Mouse (Mus musculus): ENCODE measurements around the gene Slc9a5.
A peak's percentile ranks its signal among the peaks of the same experiment; 100 is the strongest.

The Slc9a5 gene

GRCm38 (mm10) chr8:105348450-105349095, at the start of gene Slc9a5:
TSS of gene Slc9a5 (plus strand) at chr8:105348843.
- no peak for DNase-seq

GRCm38 (mm10) chr8:105299962-105300361, 48.7 kb upstream of the Slc9a5 start:
- DNase-seq = no peak

- no peak for DNase-seq
Measured at GRCm38 (mm10) chr8:105303396-105303795, 45.2 kb upstream of the Slc9a5 start.

DNA sequence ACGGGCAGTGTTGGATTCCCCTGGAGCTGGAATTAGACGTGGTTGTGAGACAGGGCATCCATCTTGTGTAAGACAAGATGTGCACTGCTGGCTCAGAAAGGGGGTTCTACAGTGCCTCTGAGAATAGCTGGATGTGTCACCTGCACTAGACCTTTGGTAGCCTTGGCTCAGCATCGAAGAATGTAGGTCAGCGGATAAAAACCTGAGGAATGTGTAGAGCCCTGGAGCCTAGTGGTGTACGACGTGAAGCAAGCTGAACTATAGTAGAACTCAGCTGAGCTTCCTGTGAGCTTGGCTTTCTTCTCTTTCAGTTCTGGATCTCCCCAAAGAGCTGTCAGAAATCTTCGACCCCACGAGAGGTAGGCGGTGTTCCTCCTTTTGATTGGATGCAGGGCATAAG, 44.8 kb upstream of the Slc9a5 start:
- DNase-seq = no peak

GRCm38 (mm10) chr8:105304325-105305210, 44.1 kb upstream of the Slc9a5 start:
- DNase-seq = no peak

GRCm38 (mm10) chr8:105305211-105306145, 43.2 kb upstream of the Slc9a5 start, which contains the start of gene Elmo3:
TSS of gene Elmo3 (plus strand) at chr8:105305601.
- DNase-seq = no peak

DNA sequence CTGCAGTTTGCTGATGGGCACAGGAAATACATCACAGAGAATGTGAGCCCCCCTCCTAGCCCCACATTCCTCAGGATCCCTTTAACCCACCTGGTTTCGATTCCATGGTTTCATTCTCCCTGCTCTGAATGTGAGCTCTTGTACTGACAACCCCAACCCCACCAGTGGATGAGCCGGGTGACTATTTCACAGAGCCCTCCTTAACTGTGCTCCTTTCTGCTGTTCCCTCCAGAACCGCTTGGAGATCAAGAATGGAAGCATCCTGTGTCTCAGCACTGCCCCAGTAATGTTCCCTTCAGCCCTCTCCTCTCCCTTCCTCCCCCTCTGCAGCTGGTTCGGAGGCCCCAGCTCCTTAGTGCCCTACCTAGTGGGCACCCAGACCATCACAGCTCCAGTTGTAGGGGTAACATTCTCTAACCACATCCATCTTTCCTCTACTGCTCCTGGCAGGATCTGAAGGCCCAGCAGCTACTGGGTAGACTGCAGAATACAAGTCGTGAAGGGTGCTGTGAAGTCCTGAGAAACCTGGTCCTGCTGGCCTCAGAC, 42.4 kb upstream of the Slc9a5 start:
- DNase-seq = no peak

DNA sequence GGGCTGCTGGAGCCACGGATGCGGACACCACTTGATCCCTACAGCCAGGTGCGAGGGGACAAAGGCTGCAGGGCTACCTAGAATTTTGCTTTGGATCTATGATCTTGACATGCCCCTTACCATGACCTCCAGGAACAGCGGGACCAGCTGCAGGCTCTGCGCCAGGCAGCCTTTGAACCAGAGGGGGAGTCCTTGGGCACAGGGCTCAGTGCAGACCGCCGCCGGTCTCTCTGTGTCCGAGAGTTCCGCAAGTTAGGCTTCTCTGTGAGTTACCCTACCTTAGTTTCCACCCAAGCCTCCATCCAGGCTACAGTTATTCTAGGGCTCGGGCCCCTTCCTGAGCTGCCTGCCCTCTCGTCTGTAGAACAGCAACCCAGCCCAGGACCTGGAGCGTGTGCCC, 41.0 kb upstream of the Slc9a5 start:
- no peak for DNase-seq

- DNase-seq = no peak
Measured at GRCm38 (mm10) chr8:105308428-105308827, 40.2 kb upstream of the Slc9a5 start.

DNA sequence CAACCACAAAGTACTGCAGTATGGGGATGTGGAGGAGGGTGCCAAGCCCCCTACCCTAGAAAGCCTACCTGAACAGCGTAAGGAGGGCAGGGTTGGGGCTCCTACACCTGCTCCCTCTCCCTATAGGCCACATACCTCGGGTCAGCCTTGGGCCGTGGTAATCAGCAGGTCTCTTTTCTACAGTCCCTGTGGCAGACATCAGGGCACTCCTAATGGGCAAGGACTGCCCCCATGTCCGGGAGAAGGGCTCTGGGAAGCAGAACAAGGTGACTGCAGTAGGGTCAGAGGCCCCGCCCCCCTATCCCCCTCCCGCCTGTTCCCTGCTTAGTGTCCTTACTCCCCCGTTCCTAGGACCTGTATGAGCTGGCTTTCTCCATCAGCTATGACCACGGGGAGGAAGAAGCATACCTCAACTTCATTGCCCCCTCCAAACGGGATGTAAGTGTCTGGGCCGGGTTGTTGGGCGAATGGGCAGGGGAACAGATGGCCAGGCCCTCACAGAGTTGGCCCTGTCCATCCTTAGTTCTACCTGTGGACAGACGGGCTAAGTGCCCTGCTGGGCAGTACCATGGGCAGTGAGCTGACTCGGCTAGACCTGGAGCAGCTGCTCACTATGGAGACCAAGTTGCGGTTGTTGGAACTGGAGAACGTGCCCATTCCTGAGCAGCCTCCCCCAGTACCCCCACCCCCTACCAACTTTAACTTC, 39.3 kb upstream of the Slc9a5 start:
- DNase-seq = no peak

DNA sequence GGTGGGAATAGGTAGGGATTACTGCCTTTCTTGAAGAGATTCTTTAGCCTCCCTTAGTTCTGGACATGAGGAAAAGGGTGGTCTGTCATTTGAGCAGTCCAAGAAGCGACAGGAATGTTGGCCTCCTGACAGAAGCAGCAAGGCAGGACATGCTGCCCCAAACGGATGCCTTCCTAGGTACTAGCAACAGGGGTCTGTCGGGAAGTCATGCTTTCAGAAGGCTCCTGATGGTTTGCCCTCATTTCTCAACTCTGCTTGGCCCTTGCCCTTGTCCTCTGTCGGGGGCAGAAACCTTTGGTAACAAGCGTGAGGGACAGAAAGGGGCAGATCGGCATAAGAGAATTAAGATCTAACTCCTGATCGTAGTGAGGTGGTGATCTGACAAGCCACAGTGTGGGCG, 38.5 kb upstream of the Slc9a5 start:
- no peak for DNase-seq

DNA sequence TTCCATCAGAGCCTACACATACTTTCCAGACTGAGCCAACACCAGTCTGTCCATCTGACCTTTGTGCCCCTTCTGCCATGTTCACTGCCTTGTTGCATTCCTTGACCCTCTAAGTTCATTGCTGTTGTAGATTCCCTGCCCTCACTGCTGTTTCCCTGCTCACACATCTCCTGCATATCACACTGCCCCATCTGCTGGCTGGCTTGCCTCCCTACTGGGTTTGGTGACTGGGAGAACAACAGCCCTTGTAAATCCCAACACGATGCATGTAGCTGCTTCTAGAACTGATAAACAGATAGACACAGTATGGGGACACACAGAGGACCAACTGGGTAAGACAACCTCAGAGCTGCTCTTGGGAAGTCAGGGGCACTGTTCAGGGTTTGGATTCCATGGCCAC, 36.9 kb upstream of the Slc9a5 start:
- no peak for DNase-seq

GRCm38 (mm10) chr8:105312891-105313481, 35.7 kb upstream of the Slc9a5 start:
- no peak for DNase-seq

DNA sequence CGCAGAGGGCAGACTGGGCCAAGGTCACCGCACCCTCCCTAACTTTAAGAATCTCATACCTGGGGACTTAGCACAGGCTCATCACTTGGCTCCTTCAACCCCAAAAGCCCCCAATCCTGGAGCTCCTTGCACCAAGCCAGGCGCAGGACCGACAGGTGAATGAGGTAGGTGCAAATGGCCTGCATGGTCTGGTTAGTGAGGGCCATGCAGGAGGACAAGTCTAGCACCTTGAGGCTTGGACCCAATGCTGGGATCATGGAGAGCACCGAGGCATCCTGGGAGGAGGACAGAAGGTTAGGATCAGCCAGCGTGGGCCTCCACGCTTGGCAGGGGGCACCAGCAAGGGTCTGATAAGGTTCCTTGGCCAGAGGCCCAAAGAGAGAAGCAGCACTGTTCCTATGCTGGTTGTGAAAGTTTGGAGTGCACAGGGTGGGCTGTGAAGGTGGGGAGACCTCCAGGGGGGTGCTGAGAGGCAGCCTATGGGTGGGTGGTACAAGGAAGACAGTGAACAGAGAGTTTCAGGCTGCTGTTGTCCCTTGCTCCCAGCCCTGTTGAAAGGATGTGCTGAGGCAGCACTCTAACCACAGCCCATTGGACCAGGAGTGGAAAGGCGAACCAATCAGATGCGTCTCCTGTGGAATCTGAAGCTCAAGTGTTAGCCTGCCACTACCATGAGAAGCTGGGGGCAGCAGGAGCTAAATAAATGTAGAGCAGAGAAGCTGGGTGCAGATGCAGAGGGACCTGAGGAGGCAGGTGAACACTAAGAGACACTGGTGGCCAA, 34.8 kb upstream of the Slc9a5 start:
- no peak for DNase-seq

- no peak for DNase-seq
Measured at GRCm38 (mm10) chr8:105315073-105315769, 33.4 kb upstream of the Slc9a5 start.

DNA sequence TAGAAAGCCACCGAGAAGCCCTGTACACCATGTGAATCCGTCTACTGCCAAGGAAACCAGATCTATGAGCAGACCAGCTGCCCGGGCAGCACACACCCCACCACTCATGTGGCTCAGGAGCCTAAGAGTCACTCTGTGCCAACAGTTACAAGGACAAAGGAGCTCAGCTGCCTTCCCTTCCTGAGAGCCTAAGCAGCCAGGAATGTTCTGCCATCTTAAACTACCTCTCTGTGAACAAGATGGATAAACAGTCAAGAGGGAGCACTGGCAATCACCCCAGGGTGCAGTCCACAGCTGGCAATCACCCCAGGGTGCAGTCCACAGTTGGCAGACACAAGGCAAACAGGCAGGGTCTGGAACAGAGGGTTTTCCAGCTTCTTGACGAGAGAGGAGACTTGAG, 30.7 kb upstream of the Slc9a5 start:
- DNase-seq = no peak

GRCm38 (mm10) chr8:105318662-105319190, 29.9 kb upstream of the Slc9a5 start:
- no peak for DNase-seq

DNA sequence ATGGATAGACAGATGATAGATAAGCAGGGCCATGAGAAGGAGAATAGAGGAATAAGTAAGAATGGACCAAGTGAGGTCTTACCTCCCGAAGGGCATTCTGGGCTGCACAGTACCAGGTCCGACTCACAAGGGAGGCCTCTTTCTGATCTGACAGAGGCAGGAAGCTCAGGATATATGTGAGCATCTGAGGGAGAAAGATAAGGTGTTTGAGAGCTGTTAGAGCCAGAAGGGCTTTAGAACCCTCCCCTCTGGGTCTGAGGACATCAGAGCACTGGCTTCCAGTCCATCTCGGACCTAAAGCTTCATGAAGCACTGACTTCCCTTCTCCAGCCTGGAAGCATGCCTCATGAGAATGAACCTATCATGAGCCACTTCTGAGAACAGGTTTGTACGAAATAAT, 25.5 kb upstream of the Slc9a5 start:
- no peak for DNase-seq

- no peak for DNase-seq
Measured at GRCm38 (mm10) chr8:105325641-105326093, 23.0 kb upstream of the Slc9a5 start.

DNA sequence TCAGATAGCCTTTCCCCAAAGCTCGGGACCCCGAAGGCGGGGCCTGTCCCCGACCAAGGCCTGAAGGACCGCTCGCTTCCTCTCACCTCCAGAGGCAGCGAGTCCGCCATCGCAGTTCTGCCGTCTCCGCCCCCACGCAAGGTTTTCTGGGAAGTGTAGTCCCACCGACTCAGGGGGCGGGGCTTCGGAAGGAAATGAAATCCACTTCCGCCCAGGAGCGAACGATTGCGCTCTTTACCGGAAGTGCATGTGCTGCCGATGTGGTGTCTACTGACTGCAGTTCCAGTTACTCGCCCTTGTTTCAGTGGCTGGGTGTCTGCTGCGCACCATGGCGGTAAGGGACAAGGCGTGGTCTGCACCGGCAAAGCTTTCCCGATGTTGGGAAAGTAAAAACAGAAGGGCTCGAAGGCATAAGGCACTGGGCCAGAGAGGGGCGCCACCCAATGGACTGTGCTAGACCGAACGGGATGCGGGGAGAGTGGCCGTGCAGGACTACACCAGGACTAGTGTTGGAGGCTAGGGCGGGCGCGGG, 22.4 kb upstream of the Slc9a5 start, which contains the start of the genes Lrrc29 and Tmem208:
Gene Lrrc29 (minus strand): TSS at position 138 of the 532 bp plus-strand sequence.
Gene Tmem208 (plus strand): TSS at position 214 of the 532 bp plus-strand sequence.
- DNase-seq = peak; percentile 97

All from layer of hippocampus, adult 9-11 months (tissue).